Mouse (Mus musculus) cerebellum, adult 9-11 months (tissue): Measurements from ENCODE around the gene Fgb.

Source experiments
- DNase-seq: peaks from one replicate; pipeline ENCODE4 v3.0.0; 2022

Fgb gene

GRCm38 (mm10) chr3:83025475-83026301 is 24.0 kb downstream of the Fgb start, which contains the start of gene Fga:
Gene Fga, plus strand, starts transcription at chr3:83026076.
- no peak for DNase-seq

GRCm38 (mm10) chr3:83025036-83025435 is 24.6 kb downstream of the Fgb start:
- no peak for DNase-seq

GRCm38 (mm10) chr3:83021176-83021575 is 28.5 kb downstream of the Fgb start:
- no peak for DNase-seq

GRCm38 (mm10) chr3:83020387-83020786 is 29.3 kb downstream of the Fgb start:
- DNase-seq, result no peak

GRCm38 (mm10) chr3:83016236-83016635 is 33.4 kb downstream of the Fgb start:
- DNase-seq, result no peak

- DNase-seq, result no peak
Observed at GRCm38 (mm10) chr3:83013951-83014350, 35.7 kb downstream of the Fgb start.

- DNase-seq, result no peak
Observed at GRCm38 (mm10) chr3:83012636-83013035, 37.0 kb downstream of the Fgb start.

GRCm38 (mm10) chr3:83011565-83011964 is 38.1 kb downstream of the Fgb start:
- no peak for DNase-seq

- DNase-seq, result no peak
Observed at GRCm38 (mm10) chr3:83011136-83011535, 38.5 kb downstream of the Fgb start.

- no peak for DNase-seq
Observed at GRCm38 (mm10) chr3:83010291-83010690, 39.4 kb downstream of the Fgb start.

GRCm38 (mm10) chr3:83007557-83007956 is 42.1 kb downstream of the Fgb start, which contains the start of gene Fgg:
Gene Fgg, plus strand, starts transcription at chr3:83007724.
- DNase-seq, result no peak

- DNase-seq, result no peak
Observed at GRCm38 (mm10) chr3:83004801-83005200, 44.9 kb downstream of the Fgb start.

- no peak for DNase-seq
Observed at GRCm38 (mm10) chr3:83003068-83003467, 46.6 kb downstream of the Fgb start.

- DNase-seq, result no peak
Observed at GRCm38 (mm10) chr3:83002191-83002590, 47.5 kb downstream of the Fgb start.

GRCm38 (mm10) chr3:82999995-83000394 is 49.7 kb downstream of the Fgb start:
- no peak for DNase-seq

- peak; percentile 28 for DNase-seq
Observed at GRCm38 (mm10) chr3:82998772-82999463, 50.7 kb downstream of the Fgb start.

GRCm38 (mm10) chr3:82996656-82997055 is 53.0 kb downstream of the Fgb start:
- DNase-seq, result no peak

GRCm38 (mm10) chr3:82995368-82995767 is 54.3 kb downstream of the Fgb start:
- DNase-seq, result no peak

- DNase-seq, result no peak
Observed at GRCm38 (mm10) chr3:82992956-82993355, 56.7 kb downstream of the Fgb start.

- no peak for DNase-seq
Observed at GRCm38 (mm10) chr3:82991963-82992362, 57.7 kb downstream of the Fgb start.
